28 mouse cellular contexts compared by ENCODE assay signal in genomic region chr4:126814854-126815253, GRCm38 (mm10).
DNase-seq lines count a peak whose midpoint lies in the region; ATAC-seq lines count a peak whose summit lies in the region.
"Had no signal": no experiment of that assay in that cellular context is flagged by ENCODE, and none has a peak within 500 bp of the region (broad histone marks: within the 10 kb centered on the region; RNA-seq: fewer than 3 reads in every experiment).

No protein-coding gene starts in this region.

- H3K27ac ChIP-seq in neural tube, embryonic 11.5 days (ENCODE audit: low read depth, low read length): 0 out of 2 replicates have a peak overlapping the region, but pooled peaks have one; percentile 23
- H3K27ac ChIP-seq in forebrain, embryonic 12.5 days: no peak overlapping the region
- H3K27ac ChIP-seq: embryonic facial prominence, embryonic 15.5 days; heart, adult 2 months; hindbrain, postnatal 0 days; limb, embryonic 10.5 days; liver, embryonic 15.5 days; lung, embryonic 15.5 days; midbrain, embryonic 10.5 days; stomach, postnatal 0 days had no signal

- no peaks in the 10 kb centered on the region for H3K4me1 ChIP-seq in neural tube, embryonic 11.5 days (ENCODE audit: control insufficient read depth, insufficient read depth, low read length)
- no peaks in the 10 kb centered on the region for H3K4me1 ChIP-seq in forebrain, embryonic 12.5 days
- H3K4me1 ChIP-seq: embryonic facial prominence, embryonic 15.5 days; limb, embryonic 10.5 days; liver, embryonic 15.5 days; lung, embryonic 15.5 days; midbrain, embryonic 10.5 days had no signal

- H3K27me3 ChIP-seq in neural tube, embryonic 11.5 days (ENCODE audit: control insufficient read depth, insufficient read depth, low read length): no peaks in the 10 kb centered on the region
- no peaks in the 10 kb centered on the region for H3K27me3 ChIP-seq in forebrain, embryonic 12.5 days
- H3K27me3 ChIP-seq: embryonic facial prominence, embryonic 15.5 days; liver, embryonic 15.5 days; lung, embryonic 15.5 days; Patski had no signal

- H3K4me3 ChIP-seq in neural tube, embryonic 11.5 days (ENCODE audit: low read depth, low read length): no peak overlapping the region
- H3K4me3 ChIP-seq in forebrain, embryonic 12.5 days (replicated peaks): no peak overlapping the region
- H3K4me3 ChIP-seq: embryonic facial prominence, embryonic 15.5 days; heart, adult 2 months; limb, embryonic 10.5 days; liver, embryonic 15.5 days; lung, embryonic 15.5 days; midbrain, embryonic 10.5 days; myocyte had no signal

- no peaks in the 10 kb centered on the region for H3K9me3 ChIP-seq in neural tube, embryonic 11.5 days (ENCODE audit: control insufficient read depth, low read length)
- no peaks in the 10 kb centered on the region for H3K9me3 ChIP-seq in forebrain, embryonic 12.5 days
- H3K9me3 ChIP-seq: embryonic facial prominence, embryonic 15.5 days; limb, embryonic 10.5 days; liver, embryonic 15.5 days; lung, embryonic 15.5 days; midbrain, embryonic 10.5 days had no signal

- H3K9ac ChIP-seq in neural tube, embryonic 11.5 days (ENCODE audit: low read length): no peak overlapping the region
- no peak overlapping the region for H3K9ac ChIP-seq in forebrain, embryonic 12.5 days
- H3K9ac ChIP-seq: embryonic facial prominence, embryonic 15.5 days; liver, embryonic 15.5 days; lung, embryonic 15.5 days had no signal

- WGBS in neural tube, embryonic 11.5 days: 78% methylated on average over 5 of the region's 5 CpGs
- WGBS in forebrain, embryonic 12.5 days: 77% methylated on average over 5 of the region's 5 CpGs

- peak; percentile 13 for DNase-seq in CD4-positive, CD25-positive, alpha-beta regulatory T cell, adult 2 months (ENCODE audit: low read depth, low spot score)
- DNase-seq in neural tube, embryonic 11.5 days (ENCODE audit: low spot score): no peak
- no peak for DNase-seq in neural tube, embryonic 10.5 days (ENCODE audit: extremely low spot score, low spot score)
- peak; percentile 51 for DNase-seq in brain, adult 2 months (ENCODE audit: low read depth, low spot score)
- DNase-seq in left cerebral cortex, adult 9 months (ENCODE audit: low spot score in 2 of 2): no peak
- DNase-seq: adrenal gland, adult 2 months; cerebellum, adult 11-12 months; cerebellum, postnatal 36 days; gastrocnemius, postnatal 14 days; heart, adult 2 months; liver; lung, postnatal 4 days; thymus, postnatal 14 days had no signal

- no peak for ATAC-seq in CD4-positive, CD25-positive, alpha-beta regulatory T cell, adult 4 months
- ATAC-seq in neural tube, embryonic 11.5 days (ENCODE audit: insufficient read depth, low FRiP score, low TSS enrichment): no peak
- ATAC-seq in megakaryocyte progenitor cell, adult 5-6 weeks (replicated peaks; ENCODE audit: poor library complexity): peak; percentile 85
- no peak for ATAC-seq in forebrain, embryonic 12.5 days (ENCODE audit: low FRiP score)
- ATAC-seq: forebrain, embryonic 16.5 days; hindbrain, postnatal 0 days; intestine, postnatal 0 days; midbrain, embryonic 16.5 days; Patski had no signal

- 0 out of 2 replicates have a peak, but pooled peaks cover 3% of the 10 kb centered on the region for H3K36me3 ChIP-seq in neural tube, embryonic 11.5 days (ENCODE audit: control insufficient read depth, insufficient read depth, low read length)
- H3K36me3 ChIP-seq in forebrain, embryonic 12.5 days (replicated peaks): peaks cover 47% of the 10 kb centered on the region

- H3K4me2 ChIP-seq in neural tube, embryonic 11.5 days (ENCODE audit: low read depth): no peak overlapping the region
- H3K4me2 ChIP-seq in forebrain, embryonic 12.5 days: no peak overlapping the region
- H3K4me2 ChIP-seq: embryonic facial prominence, embryonic 15.5 days; liver, embryonic 15.5 days; lung, embryonic 15.5 days had no signal

Comparison
In these comparisons a context has a peak if more than half of its experiments do, and no peak if none do; other contexts are left out.
1. DNase-seq: peak in CD4-positive, CD25-positive, alpha-beta regulatory T cell, adult 2 months (single experiment) and brain, adult 2 months (single experiment); none in neural tube, embryonic 11.5 days (single experiment), neural tube, embryonic 10.5 days (single experiment) and left cerebral cortex, adult 9 months (0 of 2).